Mouse (Mus musculus) kidney, adult 10 weeks (tissue): ENCODE results near the gene Arpc1b. TPM values are rescaled to one million over a fixed set of nuclear protein-coding genes. Genes with fewer than 3 reads are reported as not detected.

ENCODE experiments used
- polyA plus RNA-seq: library from polyadenylated mRNA; stranded (reverse); fragments of 350-450 nt; fragmentation: Illumina TruSeq; extraction: RNeasy Lipid Tissue Mini Kit (QIAGEN cat#74804); gene quantifications from one replicate; pipeline ENCODE4 v1.2.3, GENCODE M21; 2014; ENCODE audit warnings: low read depth, low replicate concordance

The Arpc1b gene
- polyA plus RNA-seq = 11.2 TPM

GRCm38 (mm10) chr5:145114071-145114605 lies at the start of gene Arpc1b:
Gene Arpc1b (plus strand): TSS chr5:145114215.

GRCm38 (mm10) chr5:145083632-145084451 lies 30.2 kb upstream of the Arpc1b start, which contains the start of the genes Arpc1a and Kpna7:
Gene Arpc1a (plus strand): TSS chr5:145083830.
Gene Kpna7 (minus strand): TSS chr5:145084030.

GRCm38 (mm10) chr5:145139571-145140519 lies 25.8 kb downstream of the Arpc1b start, which contains the start of the genes Pdap1 and Bud31:
Gene Pdap1 (minus strand): TSS chr5:145140238.
Gene Bud31 (plus strand): TSS chr5:145140362.

GRCm38 (mm10) chr5:145166536-145167305 lies 52.7 kb downstream of the Arpc1b start, which contains the start of the genes Ptcd1 and Cpsf4:
Gene Ptcd1 (minus strand): TSS chr5:145167108.
Gene Cpsf4 (plus strand): TSS chr5:145167213.

Other genes with a start within 250 kb of the Arpc1b start
- 4.9 TPM for gene Smurf1, start 148.4 kb upstream of the Arpc1b start, polyA plus RNA-seq
- not detected for gene Gm4871, start 81.5 kb upstream of the Arpc1b start, polyA plus RNA-seq
- gene 1700018F24Rik, start 71.2 kb upstream of the Arpc1b start, polyA plus RNA-seq = not detected
- 18.7 TPM for gene Arpc1a, start 30.4 kb upstream of the Arpc1b start, polyA plus RNA-seq
- gene Kpna7, start 30.2 kb upstream of the Arpc1b start, polyA plus RNA-seq = not detected
- 23.8 TPM for gene Pdap1, start 26.0 kb downstream of the Arpc1b start, polyA plus RNA-seq
- 230 TPM for gene Bud31, start 26.1 kb downstream of the Arpc1b start, polyA plus RNA-seq
- 1.3 TPM for gene Ptcd1, start 52.9 kb downstream of the Arpc1b start, polyA plus RNA-seq
- gene Cpsf4, start 53.0 kb downstream of the Arpc1b start, polyA plus RNA-seq = 1.3 TPM
- gene Atp5j2, start 77.8 kb downstream of the Arpc1b start, polyA plus RNA-seq = 33.4 TPM
- gene Zkscan14, start 87.7 kb downstream of the Arpc1b start, polyA plus RNA-seq = 1.8 TPM
- gene Zkscan5, start 90.3 kb downstream of the Arpc1b start, polyA plus RNA-seq = 7.6 TPM
- gene Zfp655, start 117.5 kb downstream of the Arpc1b start, polyA plus RNA-seq = 77.8 TPM
- gene Zscan25, start 166.3 kb downstream of the Arpc1b start, polyA plus RNA-seq = not detected
- not detected for gene Cyp3a57, start 231.1 kb downstream of the Arpc1b start, polyA plus RNA-seq